In genomic region chr5:25087064-25087463, GRCm38 (mm10) we compare ENCODE assay signal across 14 mouse cellular contexts. TPM values are rescaled to one million over a fixed set of nuclear protein-coding genes. Genes with fewer than 3 reads are reported as not detected.
DNase-seq lines count a peak whose midpoint lies in the region; ATAC-seq lines count a peak whose summit lies in the region.
"Had no signal": no experiment of that assay in that cellular context is flagged by ENCODE, and none has a peak within 500 bp of the region (broad histone marks: within the 10 kb centered on the region; RNA-seq: fewer than 3 reads in every experiment).

No protein-coding gene starts in this region.

- no peaks in the 10 kb centered on the region for H3K27me3 ChIP-seq in heart, embryonic 13.5 days (replicated peaks)
- no peaks in the 10 kb centered on the region for H3K27me3 ChIP-seq in neural tube, embryonic 14.5 days (ENCODE audit: control insufficient read depth, insufficient read depth, low read length)
- H3K27me3 ChIP-seq: limb, embryonic 12.5 days had no signal

- H3K27ac ChIP-seq in heart, embryonic 13.5 days (replicated peaks): peak overlapping the region; percentile 42; the same call in 1 of the 2 replicates
- no peak overlapping the region for H3K27ac ChIP-seq in neural tube, embryonic 14.5 days (ENCODE audit: low read depth, low read length)
- H3K27ac ChIP-seq: forebrain, embryonic 10.5 days; kidney, postnatal 0 days; limb, embryonic 12.5 days had no signal

- H3K4me3 ChIP-seq in heart, embryonic 13.5 days: no peak overlapping the region
- no peak overlapping the region for H3K4me3 ChIP-seq in neural tube, embryonic 14.5 days (ENCODE audit: low read depth, low read length)
- H3K4me3 ChIP-seq: forebrain, embryonic 10.5 days; limb, embryonic 12.5 days had no signal

- no peak overlapping the region for H3K4me2 ChIP-seq in heart, embryonic 13.5 days
- no peak overlapping the region for H3K4me2 ChIP-seq in neural tube, embryonic 14.5 days (ENCODE audit: low read depth, low read length)
- H3K4me2 ChIP-seq: limb, embryonic 12.5 days had no signal

- no peak overlapping the region for H3K9ac ChIP-seq in heart, embryonic 13.5 days
- no peak overlapping the region for H3K9ac ChIP-seq in neural tube, embryonic 14.5 days (replicated peaks; ENCODE audit: low read depth, low read length)
- H3K9ac ChIP-seq: limb, embryonic 12.5 days had no signal

- H3K9me3 ChIP-seq in heart, embryonic 13.5 days: no peaks in the 10 kb centered on the region
- H3K9me3 ChIP-seq in neural tube, embryonic 14.5 days (ENCODE audit: control insufficient read depth, low read length): no peaks in the 10 kb centered on the region
- H3K9me3 ChIP-seq: forebrain, embryonic 10.5 days; limb, embryonic 12.5 days had no signal

- H3K36me3 ChIP-seq in heart, embryonic 13.5 days: no peaks in the 10 kb centered on the region
- no peaks in the 10 kb centered on the region for H3K36me3 ChIP-seq in neural tube, embryonic 14.5 days (ENCODE audit: control insufficient read depth, insufficient read depth, low read length)
- H3K36me3 ChIP-seq: forebrain, embryonic 10.5 days; limb, embryonic 12.5 days had no signal

- no peak for DNase-seq in heart, postnatal 36 days
- no peak for DNase-seq in neural tube, embryonic 10.5 days (ENCODE audit: extremely low spot score, low spot score)
- DNase-seq in cerebellum, postnatal 25 days: peak; percentile 55 to 68
- peak; percentile 68 to 79 for DNase-seq in right cerebral cortex, postnatal 36 days (ENCODE audit: low spot score in 2 of 2)
- DNase-seq in urinary bladder, adult 2 months (ENCODE audit: low spot score): no peak
- no peak for DNase-seq in gastrocnemius, adult 8-10 months (ENCODE audit: low spot score in 2 of 2)
- DNase-seq: adrenal gland, adult 2 months; lung, adult 18-20 months; thymus, postnatal 14 days had no signal

- ATAC-seq in heart, embryonic 13.5 days (ENCODE audit: extremely low read depth, insufficient number of reproducible peaks, low FRiP score, low TSS enrichment): no peak
- peak; percentile 42; the same call in 1 of the 2 replicates for ATAC-seq in neural tube, embryonic 14.5 days (ENCODE audit: low read depth)

- intact Hi-C loops in heart, postnatal 36 days (cut with DNase I): no loop called here

- H3K4me1 ChIP-seq in heart, embryonic 13.5 days: peaks cover 48% of the 10 kb centered on the region
- H3K4me1 ChIP-seq in neural tube, embryonic 14.5 days (ENCODE audit: control insufficient read depth, insufficient read depth, low read length): peaks cover 6% of the 10 kb centered on the region; the same call in 1 of the 2 replicates
- H3K4me1 ChIP-seq: forebrain, embryonic 10.5 days; limb, embryonic 12.5 days had no signal

- WGBS in heart, embryonic 13.5 days: 82% methylated on average over 7 of the region's 7 CpGs
- WGBS in neural tube, embryonic 14.5 days: 59% methylated on average over 7 of the region's 7 CpGs

RNA-seq across cellular contexts. Expression of gene Prkag2, which starts 13.4 kb away (rescaled TPM):
- polyA plus RNA-seq in heart, embryonic 13.5 days (2015; fragmentation: Nextera tagmentation; extraction: Ambion mirVana): 83.7 and 90.0 TPM in 2 replicates
- 10 to 100 TPM; 27.1 to 28.9 TPM for total RNA-seq in heart, postnatal 36 days (2021)
- 98.9 and 102 TPM in 2 replicates for polyA plus RNA-seq in neural tube, embryonic 14.5 days (2014; fragmentation: Nextera tagmentation; extraction: Ambion mirVana)
- polyA plus RNA-seq in urinary bladder, adult 2 months (2012; rRNA removed): 142 and 145 TPM in 2 replicates
- total RNA-seq in gastrocnemius, adult 8-10 months (2022): 10 to 100 TPM in 1 of 4 experiments, 1 to 10 TPM in 3; 8.2 to 10.7 (median 9.1) TPM

Comparison
In these comparisons a context has a peak if more than half of its experiments do, and no peak if none do; other contexts are left out.
1. DNase-seq: peak in cerebellum, postnatal 25 days (2 of 2) and right cerebral cortex, postnatal 36 days (2 of 2); none in heart, postnatal 36 days (0 of 2), neural tube, embryonic 10.5 days (single experiment), urinary bladder, adult 2 months (single experiment) and gastrocnemius, adult 8-10 months (0 of 2).